ENCODE assay signal across 7 mouse cellular contexts in the genomic region with DNA sequence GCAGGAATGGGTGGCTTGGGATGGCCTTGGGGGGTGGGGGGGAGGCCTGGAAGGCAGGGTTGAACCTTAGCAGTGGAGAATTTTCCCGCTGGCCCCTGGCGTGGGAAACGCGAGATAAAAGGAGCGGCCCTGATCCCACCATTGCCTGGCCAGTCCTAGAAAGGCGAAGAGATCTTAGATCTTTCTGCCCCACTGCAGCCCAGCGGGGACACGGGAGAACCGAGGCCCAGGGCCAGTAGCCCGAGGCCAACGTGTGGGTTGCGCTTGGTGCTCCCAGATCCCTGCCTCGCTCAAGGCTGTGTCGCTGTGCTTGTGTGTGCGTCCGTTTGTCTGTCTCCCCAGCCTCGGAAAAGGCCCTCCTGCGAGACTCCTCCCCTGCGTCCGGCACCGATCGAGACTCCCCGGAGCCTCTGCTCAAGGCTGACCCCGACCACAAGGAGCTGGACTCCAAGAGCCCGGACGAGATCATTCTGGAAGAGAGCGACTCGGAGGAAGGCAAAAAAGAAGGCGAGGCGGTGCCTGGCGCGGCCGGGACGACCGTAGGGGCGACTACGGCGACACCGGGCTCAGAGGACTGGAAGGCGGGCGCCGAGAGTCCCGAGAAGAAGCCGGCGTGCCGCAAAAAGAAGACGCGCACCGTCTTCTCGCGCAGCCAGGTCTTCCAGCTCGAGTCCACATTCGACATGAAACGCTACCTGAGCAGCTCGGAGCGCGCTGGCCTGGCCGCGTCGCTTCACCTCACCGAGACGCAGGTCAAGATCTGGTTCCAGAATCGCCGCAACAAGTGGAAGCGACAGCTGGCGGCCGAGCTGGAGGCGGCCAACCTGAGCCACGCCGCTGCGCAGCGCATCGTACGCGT. TPM values are rescaled to one million over a fixed set of nuclear protein-coding genes. Genes with fewer than 3 reads are reported as not detected.
DNase-seq lines count a peak whose midpoint lies in the region; ATAC-seq and TF ChIP-seq lines count a peak whose summit lies in the region.

No protein-coding gene starts in this region.

- no peak for ATAC-seq in forebrain, embryonic 14.5 days
- no peak for ATAC-seq in limb, embryonic 11.5 days (ENCODE audit: insufficient number of reproducible peaks, low FRiP score, low TSS enrichment, low read depth)
- no peak for ATAC-seq in neural tube, embryonic 15.5 days (ENCODE audit: low FRiP score)

- H3K4me3 ChIP-seq in thymus, adult 2 months (ENCODE audit: control insufficient read depth, insufficient read depth, low read length): no peak overlapping the region
- peak overlapping the region; percentile 9; the same call in 1 of the 2 replicates for H3K4me3 ChIP-seq in forebrain, embryonic 14.5 days (ENCODE audit: low read depth, low read length)
- H3K4me3 ChIP-seq in limb, embryonic 11.5 days (ENCODE audit: low read depth, low read length): peak overlapping the region; percentile 18
- peak overlapping the region; percentile 29 for H3K4me3 ChIP-seq in neural tube, embryonic 15.5 days (replicated peaks)

- H3K4me1 ChIP-seq in thymus, adult 2 months (replicated peaks; ENCODE audit: control insufficient read depth, insufficient read depth, low read length): no peaks in the 10 kb centered on the region
- peaks cover 6% of the 10 kb centered on the region; the same call in 1 of the 2 replicates for H3K4me1 ChIP-seq in forebrain, embryonic 14.5 days (ENCODE audit: control insufficient read depth, insufficient read depth, low read length)
- H3K4me1 ChIP-seq in limb, embryonic 11.5 days (ENCODE audit: control insufficient read depth, insufficient read depth, low read length): peaks cover 22% of the 10 kb centered on the region
- H3K4me1 ChIP-seq in neural tube, embryonic 15.5 days: peaks cover 29% of the 10 kb centered on the region

- TF ChIP-seq POLR2A in thymus, adult 2 months (IDR thresholded peaks at IDR 0.05; ENCODE audit: control insufficient read depth, extremely low read depth, insufficient read depth, low read length, poor library complexity): no peak

- no peaks in the 10 kb centered on the region for H3K9me3 ChIP-seq in forebrain, embryonic 14.5 days (replicated peaks; ENCODE audit: control insufficient read depth, low read length)
- no peaks in the 10 kb centered on the region for H3K9me3 ChIP-seq in limb, embryonic 11.5 days (ENCODE audit: control insufficient read depth, low read length)
- no peaks in the 10 kb centered on the region for H3K9me3 ChIP-seq in neural tube, embryonic 15.5 days (replicated peaks)

- H3K36me3 ChIP-seq in thymus, adult 2 months (ENCODE audit: control insufficient read depth, insufficient read depth, low read length): no peaks in the 10 kb centered on the region
- H3K36me3 ChIP-seq in forebrain, embryonic 14.5 days (ENCODE audit: control insufficient read depth, insufficient read depth, low read length): no peaks in the 10 kb centered on the region
- H3K36me3 ChIP-seq in limb, embryonic 11.5 days (ENCODE audit: control insufficient read depth, insufficient read depth, low read length): no peaks in the 10 kb centered on the region
- no peaks in the 10 kb centered on the region for H3K36me3 ChIP-seq in neural tube, embryonic 15.5 days

- no peak overlapping the region for H3K27ac ChIP-seq in thymus, adult 2 months (ENCODE audit: control insufficient read depth, insufficient read depth, low read length)
- H3K27ac ChIP-seq in forebrain, embryonic 14.5 days (ENCODE audit: low read depth, low read length): 0 out of 2 replicates have a peak overlapping the region, but pooled peaks have one; percentile 27
- no peak overlapping the region for H3K27ac ChIP-seq in limb, embryonic 11.5 days (replicated peaks; ENCODE audit: low read depth, low read length)
- H3K27ac ChIP-seq in neural tube, embryonic 15.5 days (replicated peaks): no peak overlapping the region

- peak; percentile 35 for DNase-seq in thymus, postnatal 4 days
- no peak for DNase-seq in thymus, adult 2 months
- no peak for DNase-seq in forebrain, embryonic 14.5 days (ENCODE audit: low spot score)
- DNase-seq in limb, embryonic 11.5 days (ENCODE audit: low spot score): peak; percentile 77
- DNase-seq in c-Kit-positive CD71-positive TER-119-positive erythroid progenitor cells, embryonic 14.5 days (ENCODE audit: low spot score): no peak
- no peak for DNase-seq in cerebellum, adult 11-12 months

- peaks cover 33% of the 10 kb centered on the region for H3K27me3 ChIP-seq in thymus, adult 2 months (ENCODE audit: control insufficient read depth, insufficient read depth, low read length)
- H3K27me3 ChIP-seq in forebrain, embryonic 14.5 days (replicated peaks; ENCODE audit: control insufficient read depth, insufficient read depth, low read length): peaks cover 96% of the 10 kb centered on the region
- H3K27me3 ChIP-seq in limb, embryonic 11.5 days (ENCODE audit: control insufficient read depth, insufficient read depth, low read length): peaks cover 89% of the 10 kb centered on the region
- H3K27me3 ChIP-seq in neural tube, embryonic 15.5 days (replicated peaks): peaks cover 96% of the 10 kb centered on the region

- TF ChIP-seq CTCF in thymus, adult 2 months (IDR thresholded peaks at IDR 0.05; ENCODE audit: borderline replicate concordance, control insufficient read depth, extremely low read depth, insufficient read depth, low read length, poor library complexity): no peak

- H3K4me2 ChIP-seq in forebrain, embryonic 14.5 days (ENCODE audit: low read length): 0 out of 2 replicates have a peak overlapping the region, but pooled peaks have one; percentile 53
- H3K4me2 ChIP-seq in limb, embryonic 11.5 days (ENCODE audit: low read depth, severe bottlenecking): peak overlapping the region; percentile 62
- peak overlapping the region; percentile 51 for H3K4me2 ChIP-seq in neural tube, embryonic 15.5 days

- H3K9ac ChIP-seq in forebrain, embryonic 14.5 days (ENCODE audit: low read length): no peak overlapping the region
- H3K9ac ChIP-seq in limb, embryonic 11.5 days (ENCODE audit: low read length): no peak overlapping the region
- no peak overlapping the region for H3K9ac ChIP-seq in neural tube, embryonic 15.5 days (replicated peaks)

- WGBS in thymus, adult 2 months: 3% methylated on average over 75 of the region's 75 CpGs
- under 1% methylated on average over 73 of the region's 75 CpGs for WGBS in forebrain, embryonic 14.5 days
- WGBS in limb, embryonic 11.5 days: under 1% methylated on average over 73 of the region's 75 CpGs
- WGBS in neural tube, embryonic 15.5 days: under 1% methylated on average over 75 of the region's 75 CpGs

RNA-seq across cellular contexts. Expression of gene Hmx3, which starts 1.2 kb away (rescaled TPM):
- polyA plus RNA-seq in thymus, adult 2 months (2012; rRNA removed): 0.75 and 1.0 TPM in 2 replicates
- polyA plus RNA-seq in forebrain, embryonic 14.5 days (2014; fragmentation: Nextera tagmentation; extraction: Ambion mirVana): 0.49 and 0.51 TPM in 2 replicates
- not detected in 2 replicates for polyA plus RNA-seq in limb, embryonic 11.5 days (2014; fragmentation: Nextera tagmentation; extraction: Ambion mirVana)
- polyA plus RNA-seq in neural tube, embryonic 15.5 days (2015; fragmentation: Nextera tagmentation; extraction: Ambion mirVana): 0.54 and 0.89 TPM in 2 replicates

RNA-seq across cellular contexts. Expression of gene Hmx2, which starts 4.7 kb away (rescaled TPM):
- 0.38 and 0.42 TPM in 2 replicates for polyA plus RNA-seq in thymus, adult 2 months (2012; rRNA removed)
- polyA plus RNA-seq in forebrain, embryonic 14.5 days (2014; fragmentation: Nextera tagmentation; extraction: Ambion mirVana): 0.64 and 1.1 TPM in 2 replicates
- not detected in 2 replicates for polyA plus RNA-seq in limb, embryonic 11.5 days (2014; fragmentation: Nextera tagmentation; extraction: Ambion mirVana)
- 0.82 and 1.3 TPM in 2 replicates for polyA plus RNA-seq in neural tube, embryonic 15.5 days (2015; fragmentation: Nextera tagmentation; extraction: Ambion mirVana)

RNA-seq across cellular contexts. Expression of gene Bub3, which starts 16.2 kb away (rescaled TPM):
- 194 and 196 TPM in 2 replicates for polyA plus RNA-seq in thymus, adult 2 months (2012; rRNA removed)
- polyA plus RNA-seq in forebrain, embryonic 14.5 days (2014; fragmentation: Nextera tagmentation; extraction: Ambion mirVana): 215 and 237 TPM in 2 replicates
- polyA plus RNA-seq in limb, embryonic 11.5 days (2014; fragmentation: Nextera tagmentation; extraction: Ambion mirVana): 291 and 296 TPM in 2 replicates
- polyA plus RNA-seq in neural tube, embryonic 15.5 days (2015; fragmentation: Nextera tagmentation; extraction: Ambion mirVana): 141 and 157 TPM in 2 replicates

Comparison
In these comparisons a context has a peak if more than half of its experiments do, and no peak if none do; other contexts are left out.
1. DNase-seq: peak in thymus, postnatal 4 days (single experiment) and limb, embryonic 11.5 days (single experiment); none in thymus, adult 2 months (single experiment), forebrain, embryonic 14.5 days (single experiment), c-Kit-positive CD71-positive TER-119-positive erythroid progenitor cells, embryonic 14.5 days (single experiment) and cerebellum, adult 11-12 months (single experiment).
2. Peak in every context shown above with its lines, with median percentiles within 50 percentile points of each other: H3K4me2 ChIP-seq.